Mouse (Mus musculus): ENCODE results near the gene Cdc25a. TPM values are rescaled to one million over a fixed set of nuclear protein-coding genes. Genes with fewer than 3 reads are reported as not detected.
A peak's percentile ranks its signal among the peaks of the same experiment; 100 is the strongest.

Cdc25a gene
- polyA plus RNA-seq, 1 experiment = 75.6 TPM

GRCm38 (mm10) chr9:109896253-109897150 is 21.1 kb downstream of the Cdc25a start:
- Histone ChIP-seq H3K4me1 (ENCODE audit: control insufficient read depth, insufficient read depth, low read length) (peaks cover 13% of the 10 kb centered on the region), H3K9me3 (replicated peaks; ENCODE audit: control insufficient read depth, insufficient read depth, low read length, poor library complexity, severe bottlenecking) (no peaks in the 10 kb centered on the region), H3K27ac (ENCODE audit: insufficient read depth, low read length) (0 out of 2 replicates have a peak overlapping the region, but pooled peaks have one; percentile 28), H3K27me3 (ENCODE audit: control insufficient read depth, insufficient read depth, low read length, poor library complexity, severe bottlenecking) (no peaks in the 10 kb centered on the region), H3K9ac (ENCODE audit: low read depth, poor library complexity, severe bottlenecking) (no peak overlapping the region), H3K36me3 (ENCODE audit: control insufficient read depth, insufficient read depth, low read length, poor library complexity, severe bottlenecking) (peaks cover 25% of the 10 kb centered on the region), H3K4me3 (ENCODE audit: low read depth, low read length) (no peak overlapping the region)
- TF ChIP-seq CTCF (IDR thresholded peaks at IDR 0.05; ENCODE audit: low read depth, low read length) (no peak), EP300 (IDR thresholded peaks at IDR 0.05; ENCODE audit: insufficient read depth, low read depth, low read length) (no peak), POLR2A (IDR thresholded peaks at IDR 0.05; ENCODE audit: insufficient read depth, low read length) (no peak)

- Histone ChIP-seq H3K27me3 (ENCODE audit: control insufficient read depth, insufficient read depth, low read length, poor library complexity, severe bottlenecking) (no peaks in the 10 kb centered on the region), H3K9me3 (replicated peaks; ENCODE audit: control insufficient read depth, insufficient read depth, low read length, poor library complexity, severe bottlenecking) (no peaks in the 10 kb centered on the region), H3K36me3 (ENCODE audit: control insufficient read depth, insufficient read depth, low read length, poor library complexity, severe bottlenecking) (peaks cover 13% of the 10 kb centered on the region), H3K27ac (ENCODE audit: insufficient read depth, low read length) (no peak overlapping the region), H3K4me1 (ENCODE audit: control insufficient read depth, insufficient read depth, low read length) (peaks cover 15% of the 10 kb centered on the region), H3K4me3 (ENCODE audit: low read depth, low read length) (no peak overlapping the region), H3K9ac (ENCODE audit: low read depth, poor library complexity, severe bottlenecking) (no peak overlapping the region)
- TF ChIP-seq EP300 (IDR thresholded peaks at IDR 0.05; ENCODE audit: insufficient read depth, low read depth, low read length) (no peak), CTCF (IDR thresholded peaks at IDR 0.05; ENCODE audit: low read depth, low read length) (no peak), POLR2A (IDR thresholded peaks at IDR 0.05; ENCODE audit: insufficient read depth, low read length) (no peak)
These were observed 22.6 kb downstream of the Cdc25a start for GRCm38 (mm10) chr9:109898027-109898426.

GRCm38 (mm10) chr9:109899361-109899760 is 24.0 kb downstream of the Cdc25a start:
- H3K27ac ChIP-seq (ENCODE audit: insufficient read depth, low read length) = peak overlapping the region; percentile 75
- H3K36me3 ChIP-seq (ENCODE audit: control insufficient read depth, insufficient read depth, low read length, poor library complexity, severe bottlenecking) = 0 out of 2 replicates have a peak, but pooled peaks cover under 1% of the 10 kb centered on the region
- peak overlapping the region; percentile 41 for H3K4me3 ChIP-seq (ENCODE audit: low read depth, low read length)
- no peaks in the 10 kb centered on the region for H3K27me3 ChIP-seq (ENCODE audit: control insufficient read depth, insufficient read depth, low read length, poor library complexity, severe bottlenecking)
- H3K4me1 ChIP-seq (ENCODE audit: control insufficient read depth, insufficient read depth, low read length) = peaks cover 15% of the 10 kb centered on the region
- no peaks in the 10 kb centered on the region for H3K9me3 ChIP-seq (replicated peaks; ENCODE audit: control insufficient read depth, insufficient read depth, low read length, poor library complexity, severe bottlenecking)
- peak; percentile 27 for TF ChIP-seq POLR2A (IDR thresholded peaks at IDR 0.05; ENCODE audit: insufficient read depth, low read length)
- TF ChIP-seq CTCF (IDR thresholded peaks at IDR 0.05; ENCODE audit: low read depth, low read length) = no peak
- TF ChIP-seq EP300 (IDR thresholded peaks at IDR 0.05; ENCODE audit: insufficient read depth, low read depth, low read length) = 0 out of 2 replicates have a peak, but pooled peaks have one; percentile 15
- H3K9ac ChIP-seq (ENCODE audit: low read depth, poor library complexity, severe bottlenecking) = peak overlapping the region; percentile 37; the same call in 1 of the 2 replicates

- TF ChIP-seq EP300 (IDR thresholded peaks at IDR 0.05; ENCODE audit: insufficient read depth, low read depth, low read length) = no peak
- TF ChIP-seq CTCF (IDR thresholded peaks at IDR 0.05; ENCODE audit: low read depth, low read length) = no peak
- TF ChIP-seq POLR2A (IDR thresholded peaks at IDR 0.05; ENCODE audit: insufficient read depth, low read length) = no peak
- Histone ChIP-seq H3K9me3 (replicated peaks; ENCODE audit: control insufficient read depth, insufficient read depth, low read length, poor library complexity, severe bottlenecking) (no peaks in the 10 kb centered on the region), H3K36me3 (ENCODE audit: control insufficient read depth, insufficient read depth, low read length, poor library complexity, severe bottlenecking) (no peaks in the 10 kb centered on the region), H3K27ac (ENCODE audit: insufficient read depth, low read length) (peak overlapping the region; percentile 75), H3K9ac (ENCODE audit: low read depth, poor library complexity, severe bottlenecking) (peak overlapping the region; percentile 37; the same call in 1 of the 2 replicates), H3K4me1 (ENCODE audit: control insufficient read depth, insufficient read depth, low read length) (peaks cover 15% of the 10 kb centered on the region), H3K4me3 (ENCODE audit: low read depth, low read length) (peak overlapping the region; percentile 41), H3K27me3 (ENCODE audit: control insufficient read depth, insufficient read depth, low read length, poor library complexity, severe bottlenecking) (no peaks in the 10 kb centered on the region)
These were observed 24.4 kb downstream of the Cdc25a start for GRCm38 (mm10) chr9:109899774-109900173.

- no peaks in the 10 kb centered on the region for H3K36me3 ChIP-seq (ENCODE audit: control insufficient read depth, insufficient read depth, low read length, poor library complexity, severe bottlenecking)
- TF ChIP-seq CTCF (IDR thresholded peaks at IDR 0.05; ENCODE audit: low read depth, low read length) (no peak), EP300 (IDR thresholded peaks at IDR 0.05; ENCODE audit: insufficient read depth, low read depth, low read length) (no peak), POLR2A (IDR thresholded peaks at IDR 0.05; ENCODE audit: insufficient read depth, low read length) (no peak)
- H3K9me3 ChIP-seq (replicated peaks; ENCODE audit: control insufficient read depth, insufficient read depth, low read length, poor library complexity, severe bottlenecking) = no peaks in the 10 kb centered on the region
- H3K9ac ChIP-seq (ENCODE audit: low read depth, poor library complexity, severe bottlenecking) = no peak overlapping the region
- no peaks in the 10 kb centered on the region for H3K27me3 ChIP-seq (ENCODE audit: control insufficient read depth, insufficient read depth, low read length, poor library complexity, severe bottlenecking)
- peak overlapping the region; percentile 58 for H3K27ac ChIP-seq (ENCODE audit: insufficient read depth, low read length)
- H3K4me1 ChIP-seq (ENCODE audit: control insufficient read depth, insufficient read depth, low read length) = peaks cover 15% of the 10 kb centered on the region
- H3K4me3 ChIP-seq (ENCODE audit: low read depth, low read length) = no peak overlapping the region
These were observed 25.2 kb downstream of the Cdc25a start for GRCm38 (mm10) chr9:109900604-109901003.

- Histone ChIP-seq H3K4me1 (ENCODE audit: control insufficient read depth, insufficient read depth, low read length) (peaks cover 10% of the 10 kb centered on the region), H3K36me3 (ENCODE audit: control insufficient read depth, insufficient read depth, low read length, poor library complexity, severe bottlenecking) (no peaks in the 10 kb centered on the region), H3K9ac (ENCODE audit: low read depth, poor library complexity, severe bottlenecking) (0 out of 2 replicates have a peak overlapping the region, but pooled peaks have one; percentile 0), H3K9me3 (replicated peaks; ENCODE audit: control insufficient read depth, insufficient read depth, low read length, poor library complexity, severe bottlenecking) (no peaks in the 10 kb centered on the region), H3K27me3 (ENCODE audit: control insufficient read depth, insufficient read depth, low read length, poor library complexity, severe bottlenecking) (no peaks in the 10 kb centered on the region), H3K27ac (ENCODE audit: insufficient read depth, low read length) (peak overlapping the region; percentile 49), H3K4me3 (ENCODE audit: low read depth, low read length) (no peak overlapping the region)
- TF ChIP-seq POLR2A (IDR thresholded peaks at IDR 0.05; ENCODE audit: insufficient read depth, low read length) (no peak), EP300 (IDR thresholded peaks at IDR 0.05; ENCODE audit: insufficient read depth, low read depth, low read length) (peak; percentile 22; the same call in 1 of the 2 replicates)
These were observed 26.9 kb downstream of the Cdc25a start for GRCm38 (mm10) chr9:109902246-109902645.
